Mouse (Mus musculus) heart, adult 8-10 months (tissue): ENCODE results near the gene Glg1. TPM values are rescaled to one million over a fixed set of nuclear protein-coding genes. Genes with fewer than 3 reads are reported as not detected.
A peak's percentile ranks its signal among the peaks of the same experiment; 100 is the strongest.
"Not testable (repeated sequence)": the region's sequence is repeated elsewhere in the genome, so short reads cannot be mapped to it uniquely, and the experiment has no call there.

Source experiments
- DNase-seq: peaks from one replicate; pipeline ENCODE4 v3.0.0; 2022; ENCODE audit warnings: low spot score
- total RNA-seq, 4 experiments: library from RNA; stranded (reverse); gene quantifications; 2 replicates each; pipeline ENCODE4 v1.2.4; 2022

Gene Glg1
- total RNA-seq, 4 experiments from 2014 or later: 87.4 to 103 (median 96.6) TPM

DNA sequence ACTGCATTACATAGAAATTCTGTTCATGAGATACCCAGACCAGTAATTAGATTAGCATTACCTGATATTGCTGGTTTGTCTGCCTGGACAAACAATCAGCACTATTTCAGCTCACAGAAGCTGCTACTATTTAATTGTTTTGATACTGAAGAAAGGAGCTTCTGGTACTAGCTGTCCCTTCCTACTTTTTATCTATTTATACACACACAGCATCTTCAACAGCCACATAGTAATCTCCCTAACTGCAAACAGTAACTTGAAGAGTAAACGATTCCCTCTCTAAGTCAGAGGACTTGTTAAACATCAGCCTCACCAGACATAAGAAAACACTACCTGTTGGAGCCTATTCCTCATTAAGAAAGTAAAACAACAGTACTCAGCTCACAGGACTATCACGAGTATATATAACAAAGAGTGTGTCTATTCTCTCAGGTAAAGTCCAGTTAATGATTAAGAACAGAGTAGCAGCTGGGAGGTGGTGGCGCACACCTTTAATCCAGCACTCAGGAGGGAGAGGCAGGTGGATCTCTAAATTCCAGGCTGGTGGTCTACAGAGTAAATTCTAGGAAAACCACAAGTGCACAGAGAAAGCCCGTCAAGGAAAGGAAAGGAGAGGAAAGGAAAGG lies 6.4 kb downstream of the Glg1 start:
- no peak for DNase-seq

- no peak for DNase-seq
Measured at GRCm38 (mm10) chr8:111250111-111250510, 8.9 kb downstream of the Glg1 start.

- DNase-seq: no peak
Measured at GRCm38 (mm10) chr8:111248136-111248535, 10.9 kb downstream of the Glg1 start.

- DNase-seq: not testable (repeated sequence)
Measured at GRCm38 (mm10) chr8:111246864-111247263, 12.2 kb downstream of the Glg1 start.

DNA sequence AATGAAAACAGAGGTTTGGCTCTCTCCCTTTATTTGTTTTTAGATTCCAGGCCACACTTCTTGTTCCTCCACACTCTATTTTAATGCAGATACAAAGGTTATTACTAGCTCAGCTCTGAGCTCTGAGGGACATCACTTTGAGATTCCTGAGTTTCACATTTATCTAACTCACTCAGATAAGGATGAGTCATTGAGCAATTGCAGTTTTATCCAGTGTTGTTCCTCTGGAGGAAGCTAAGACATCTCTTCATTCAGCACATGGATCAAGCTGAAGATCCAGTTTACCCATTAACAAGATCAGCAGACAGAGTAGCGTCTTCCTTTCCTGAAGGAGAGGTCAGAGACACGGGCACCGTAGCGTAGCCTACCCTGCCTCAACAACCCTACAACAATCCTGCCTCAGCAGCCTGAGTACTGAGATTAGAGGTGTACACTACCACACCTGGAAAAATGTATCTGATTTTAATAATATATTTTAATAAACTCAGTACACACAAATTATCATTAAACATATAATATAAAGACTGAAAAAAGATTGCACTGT lies 12.7 kb downstream of the Glg1 start:
- no peak for DNase-seq

DNA sequence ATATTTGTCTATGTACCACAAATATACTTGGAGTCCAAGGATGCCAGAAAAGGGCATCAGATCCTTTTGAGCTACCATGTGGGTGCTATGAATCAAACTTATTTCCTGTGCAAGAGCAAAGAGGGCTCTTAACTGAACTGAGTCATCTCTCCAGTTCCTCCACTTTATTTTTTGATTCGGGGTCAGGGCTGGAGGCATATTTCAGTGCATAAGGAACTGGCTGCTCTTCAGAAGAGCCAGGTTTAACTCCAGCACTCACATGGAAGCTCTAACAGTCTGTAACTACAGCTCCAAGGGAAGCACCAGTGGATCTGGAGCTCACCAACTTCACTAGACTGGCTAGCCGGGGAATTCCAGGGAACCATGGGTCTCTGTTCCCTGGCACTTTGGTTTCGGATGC lies 21.7 kb downstream of the Glg1 start:
- DNase-seq: no peak

DNA sequence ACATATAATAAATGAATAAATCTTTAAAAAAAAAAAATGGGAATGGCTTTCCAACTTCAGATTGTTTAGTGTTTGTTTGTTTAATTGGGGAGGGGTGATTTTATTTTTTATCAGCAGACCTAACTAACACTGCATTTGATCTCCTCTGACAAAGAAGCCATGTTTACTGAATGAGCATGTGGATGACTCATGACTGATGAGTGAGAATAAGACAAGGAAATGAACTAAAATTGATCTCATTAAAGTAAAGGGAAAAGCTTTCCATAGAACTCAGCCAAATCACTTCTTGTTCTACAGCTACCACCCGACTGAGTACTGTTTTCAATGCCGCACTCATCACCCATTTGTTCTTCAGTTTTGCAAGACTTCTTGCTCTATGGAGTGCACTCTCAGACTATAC lies 25.3 kb downstream of the Glg1 start:
- no peak for DNase-seq

DNA sequence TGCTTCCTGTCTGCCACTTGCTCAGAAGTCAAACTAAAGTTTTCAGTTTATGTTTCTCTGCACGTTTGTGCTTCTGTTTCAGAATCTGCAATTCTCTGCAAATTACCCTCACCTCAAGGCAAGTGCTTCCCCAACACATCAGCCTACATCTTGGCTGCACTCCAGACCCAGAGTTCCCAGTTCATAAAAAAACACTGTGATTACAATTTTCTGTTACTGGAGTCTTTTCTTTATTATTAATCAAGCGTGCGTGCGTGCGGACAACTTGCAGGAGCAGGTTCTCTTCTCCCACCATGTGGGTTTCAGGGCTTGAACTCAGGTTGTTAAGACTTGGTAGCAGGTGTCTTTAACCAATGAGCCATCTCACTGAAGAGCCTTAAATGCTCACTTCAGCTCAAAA lies 34.9 kb downstream of the Glg1 start:
- peak; percentile 17 for DNase-seq

DNA sequence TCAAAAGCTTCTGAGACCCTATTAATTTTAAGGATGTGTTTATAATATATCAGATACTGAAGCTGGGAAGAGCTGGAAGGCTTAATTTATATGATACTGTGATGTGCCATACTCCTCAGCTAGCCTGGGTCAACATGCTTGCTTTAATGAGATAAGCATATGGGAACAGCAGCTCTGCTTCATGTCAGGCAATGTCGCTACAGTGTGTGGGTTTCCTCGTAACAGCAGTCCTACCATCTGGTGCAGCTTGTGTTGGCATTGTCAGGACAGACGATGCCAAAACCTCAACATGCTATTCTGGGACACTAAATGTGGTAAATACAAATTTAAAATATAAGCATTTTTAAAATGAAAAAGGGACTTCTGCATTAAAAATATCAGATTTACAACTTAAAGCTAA lies 40.9 kb downstream of the Glg1 start:
- no peak for DNase-seq

DNA sequence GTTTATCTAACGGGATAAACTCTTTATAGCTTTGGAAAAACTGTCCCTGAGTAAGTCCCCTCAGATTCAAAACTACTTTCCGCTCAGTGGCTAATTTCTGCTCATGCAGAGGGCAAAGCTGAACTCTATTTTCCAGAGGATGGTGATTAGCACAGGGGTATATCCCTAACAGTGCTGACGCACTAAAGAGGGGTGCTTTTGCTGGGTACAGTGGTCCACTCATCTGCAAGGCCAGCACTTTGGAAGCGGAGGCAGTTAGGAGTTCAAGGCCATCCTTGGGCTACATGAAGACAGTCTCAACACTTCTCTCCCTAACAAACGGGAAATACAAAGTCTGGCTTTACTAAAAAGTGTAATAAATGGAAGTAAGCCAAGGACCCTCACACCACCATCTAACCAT lies 45.6 kb downstream of the Glg1 start:
- DNase-seq: no peak

GRCm38 (mm10) chr8:111211180-111211579 lies 47.8 kb downstream of the Glg1 start:
- no peak for DNase-seq

GRCm38 (mm10) chr8:111209874-111210273 lies 49.1 kb downstream of the Glg1 start:
- no peak for DNase-seq

DNA sequence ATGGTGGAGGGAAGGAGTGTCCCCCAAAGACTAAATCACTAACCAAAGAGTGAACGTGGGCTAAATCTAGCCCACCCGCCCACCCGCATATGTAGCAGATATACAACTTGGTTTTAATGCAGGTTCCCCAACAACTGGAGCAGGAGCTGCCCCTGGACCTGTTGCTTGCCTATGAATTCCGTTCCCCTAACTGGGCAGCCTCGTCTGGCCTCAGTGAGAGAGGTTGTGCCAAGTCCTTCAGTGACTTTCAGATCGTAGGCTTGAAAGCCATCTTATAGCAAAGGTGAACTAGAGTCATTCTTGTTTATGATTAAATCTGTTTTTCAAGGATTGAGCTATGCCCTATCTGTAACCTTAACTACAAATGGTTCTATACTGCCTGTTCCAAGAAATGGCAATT lies 52.7 kb downstream of the Glg1 start:
- DNase-seq: peak; percentile 9

DNA sequence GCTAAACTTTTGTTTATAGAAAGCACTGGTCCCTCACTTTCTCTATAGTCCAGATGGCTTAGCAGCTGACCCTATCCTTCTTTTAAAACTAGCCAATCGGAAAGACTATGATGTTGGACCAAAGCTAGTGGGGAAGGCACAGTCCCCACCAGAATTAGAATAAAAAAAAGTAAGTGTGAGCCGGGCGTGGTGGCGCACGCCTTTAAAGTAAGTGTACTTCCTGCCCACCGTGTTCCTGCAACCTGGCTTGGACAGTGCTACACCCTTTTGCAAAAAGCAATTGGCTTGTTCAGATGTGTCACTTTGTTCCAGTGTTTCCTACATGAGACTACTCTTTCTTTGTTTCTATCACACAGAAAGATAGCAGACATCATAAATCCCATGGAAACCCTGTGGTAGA lies 54.0 kb downstream of the Glg1 start:
- DNase-seq: no peak

DNA sequence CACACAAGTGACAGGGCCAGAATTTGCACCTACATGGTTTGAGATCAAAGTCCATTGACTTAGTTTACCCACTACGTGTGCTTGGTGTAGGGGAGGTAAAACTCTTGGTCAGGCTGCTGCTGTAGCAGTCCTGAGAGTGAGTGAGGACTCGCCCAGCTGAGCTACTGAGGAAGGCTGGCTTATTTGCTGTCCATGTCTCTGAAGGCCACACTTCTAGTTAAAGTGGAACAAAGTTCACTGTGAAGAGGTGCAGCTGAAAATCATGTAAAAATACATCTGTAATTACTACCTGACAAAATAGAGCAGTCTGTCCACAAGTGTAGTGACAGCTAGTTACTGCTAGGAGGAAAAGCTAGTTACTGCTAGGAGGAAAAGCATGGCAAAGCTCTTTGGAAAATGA lies 55.7 kb downstream of the Glg1 start:
- no peak for DNase-seq

DNA sequence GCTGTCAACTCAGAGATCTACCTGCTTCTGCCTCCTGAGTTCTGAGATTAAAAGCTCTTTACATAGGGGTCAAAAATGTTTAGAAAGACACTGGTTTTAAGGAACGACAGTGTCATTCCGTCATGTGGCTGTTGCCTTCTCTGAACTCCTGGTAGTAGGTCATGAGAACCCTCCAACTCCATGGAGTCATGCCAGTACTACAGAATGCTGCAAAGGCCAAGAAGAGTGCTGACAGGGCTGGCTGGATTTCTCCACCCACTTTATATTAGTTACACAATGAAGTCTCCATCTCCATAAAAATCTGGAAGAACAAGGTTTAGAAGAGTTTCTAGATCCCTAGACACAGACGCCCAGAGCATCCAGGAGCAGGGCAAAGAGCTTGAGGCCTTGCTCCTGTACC lies 61.0 kb downstream of the Glg1 start:
- DNase-seq: no peak

DNA sequence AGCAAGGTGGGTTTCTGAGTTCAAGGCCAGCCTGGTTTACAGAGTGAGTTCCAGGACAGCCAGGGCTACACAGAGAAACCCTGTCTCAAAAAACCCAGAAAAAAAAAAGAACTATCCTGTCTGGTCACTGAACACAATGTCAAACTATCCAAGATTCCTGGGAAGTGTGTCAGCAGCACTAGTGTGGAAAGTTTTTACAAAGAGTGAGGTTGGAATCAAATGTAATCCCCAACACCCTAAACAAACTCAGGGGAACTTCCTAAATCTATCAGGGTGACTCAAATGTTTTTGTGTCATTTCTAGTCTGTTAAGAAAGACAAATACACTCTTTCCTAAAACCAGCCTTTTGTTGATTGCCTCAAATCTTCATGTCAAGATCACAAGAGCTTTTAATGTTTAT lies 62.8 kb downstream of the Glg1 start:
- no peak for DNase-seq

DNA sequence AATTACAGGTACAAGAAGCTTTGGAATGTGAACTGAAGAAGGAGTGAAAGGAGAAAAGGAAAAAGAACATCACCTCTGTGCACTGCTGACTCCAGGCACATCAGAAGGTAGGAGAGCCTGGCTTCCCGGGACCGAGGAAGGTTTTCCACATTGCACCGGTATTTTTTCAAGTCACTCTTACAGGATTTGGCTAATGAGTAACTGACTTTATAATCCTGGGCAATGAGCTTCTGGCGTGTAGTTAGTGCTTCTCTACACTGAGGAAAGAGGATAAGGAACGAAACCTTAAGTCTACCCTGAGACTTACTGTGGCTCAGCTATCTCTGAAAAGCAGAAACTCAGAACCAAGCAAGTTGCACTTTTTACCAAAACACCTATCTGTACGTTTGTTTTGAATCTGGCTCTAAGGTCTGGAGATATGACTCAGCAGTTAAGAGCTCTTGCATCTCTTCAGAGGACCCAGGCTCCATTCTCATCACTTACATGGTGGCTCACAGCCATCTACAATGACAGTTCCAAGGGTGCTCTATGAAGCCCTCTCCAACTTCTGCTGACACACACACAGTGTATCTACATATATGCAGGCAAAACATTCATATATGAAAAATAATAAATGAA lies 70.3 kb downstream of the Glg1 start:
- DNase-seq: no peak

DNA sequence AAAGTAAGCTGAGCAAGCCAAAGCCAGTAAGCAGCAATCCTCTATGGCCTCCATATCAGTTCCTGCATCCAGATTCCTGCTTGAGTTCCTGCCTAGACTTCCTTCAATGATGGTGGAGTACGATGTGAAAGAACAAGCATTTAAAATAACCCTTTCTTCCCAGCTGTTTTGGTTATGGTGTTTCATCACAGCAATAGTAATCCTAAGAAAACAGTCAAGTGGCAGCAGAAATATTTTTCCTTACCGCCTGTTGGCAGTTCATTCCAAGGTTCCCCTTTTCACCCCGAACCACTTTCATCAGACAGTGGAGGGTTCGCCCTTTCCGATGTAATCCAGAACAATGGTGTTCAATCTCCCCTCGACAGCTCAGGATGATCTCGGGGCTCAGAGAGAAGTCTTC lies 71.5 kb downstream of the Glg1 start:
- DNase-seq: no peak

GRCm38 (mm10) chr8:111185472-111185947 lies 73.5 kb downstream of the Glg1 start:
- peak; percentile 64 for DNase-seq

GRCm38 (mm10) chr8:111171661-111172060 lies 87.4 kb downstream of the Glg1 start:
- DNase-seq: no peak

DNA sequence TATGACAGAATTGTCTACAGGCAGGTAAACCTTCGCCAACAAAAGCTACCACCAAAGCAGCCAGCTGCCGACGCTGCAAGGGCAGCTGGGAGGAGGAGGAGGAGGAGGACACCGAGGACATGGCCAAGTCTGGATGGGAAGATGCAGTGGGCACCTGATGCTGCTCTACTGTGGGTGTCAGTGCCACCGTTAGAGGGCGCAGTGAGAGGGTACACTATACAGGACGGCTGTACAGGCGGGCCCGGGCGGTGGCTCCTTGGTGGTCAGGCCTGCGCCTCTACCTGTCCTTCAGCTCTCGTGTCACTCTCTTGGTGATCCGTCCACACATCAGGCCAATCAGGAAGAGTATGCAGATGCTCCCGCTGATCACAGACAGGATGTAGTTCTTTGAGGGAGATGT lies 101.4 kb downstream of the Glg1 start:
- DNase-seq: peak; percentile 26

DNA sequence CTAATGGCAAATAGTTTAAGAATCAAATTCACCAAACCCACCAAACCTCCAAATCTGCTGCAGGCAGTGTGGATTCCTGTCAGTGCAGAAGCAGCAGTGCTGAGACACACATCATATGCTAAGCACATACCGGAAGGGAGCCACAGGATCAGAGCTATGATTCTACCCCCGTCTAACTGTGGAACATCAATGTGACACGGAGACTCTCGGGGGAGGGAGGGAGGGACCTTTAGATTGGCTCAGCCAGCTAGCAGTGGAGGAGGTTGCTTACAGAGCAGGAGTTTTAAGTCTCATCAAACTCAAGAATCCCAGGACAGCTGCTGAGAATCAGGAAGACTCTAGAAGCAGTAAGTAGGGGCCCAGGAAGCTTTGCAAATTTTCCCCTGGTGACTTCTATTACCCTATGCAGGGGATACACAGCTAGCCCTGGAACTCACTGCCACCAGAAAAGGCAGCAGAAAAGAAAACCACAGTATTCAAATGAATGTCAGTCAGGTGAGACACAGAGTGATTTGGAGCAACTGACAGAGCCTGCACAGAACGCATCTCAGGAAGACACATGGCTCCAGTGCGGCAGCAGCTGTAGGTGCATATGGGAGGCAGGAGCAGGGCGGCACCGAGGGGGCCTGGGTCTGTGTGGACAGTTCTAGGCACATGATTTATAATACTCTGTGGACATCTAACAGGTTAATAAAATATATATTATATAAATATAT lies 103.1 kb downstream of the Glg1 start:
- DNase-seq: no peak
